Mouse (Mus musculus) lung, postnatal 0 days (tissue): Measurements from ENCODE around the gene Ss18l2.

ENCODE experiments used
- CTCF ChIP-seq: IDR thresholded peaks from 2 replicates; pipeline ENCODE4 v1.5.1; 2016; ENCODE audit warnings: antibody characterized with exemption, mild to moderate bottlenecking
- EP300 ChIP-seq: IDR thresholded peaks from 2 replicates; pipeline ENCODE4 v1.6.1; 2016; ENCODE audit warnings: antibody characterized with exemption, mild to moderate bottlenecking, control low read depth

DNA sequence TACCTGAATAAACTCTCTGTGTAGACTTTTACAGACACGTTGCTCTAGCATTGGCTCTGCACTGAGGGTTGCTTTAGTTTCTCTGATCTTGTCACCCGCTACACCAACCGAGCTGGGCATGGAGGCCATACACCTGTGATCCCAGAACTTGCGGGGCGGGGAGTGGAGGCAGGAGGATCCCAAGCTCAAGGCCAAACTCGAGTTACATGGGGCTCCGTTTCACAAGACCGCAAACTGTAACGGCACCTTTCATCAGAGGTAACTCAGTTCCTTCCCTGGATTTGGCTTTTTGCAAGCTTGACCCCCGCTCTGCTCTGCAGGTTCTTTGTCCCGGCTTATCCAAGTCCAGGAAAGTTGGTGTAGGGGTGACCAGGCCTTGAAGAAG, 5.9 kb upstream of the Ss18l2 start:
- no peak for TF ChIP-seq EP300
- TF ChIP-seq CTCF: no peak
